Comparison of ENCODE assay signal across 8 mouse cellular contexts in the genomic region with DNA sequence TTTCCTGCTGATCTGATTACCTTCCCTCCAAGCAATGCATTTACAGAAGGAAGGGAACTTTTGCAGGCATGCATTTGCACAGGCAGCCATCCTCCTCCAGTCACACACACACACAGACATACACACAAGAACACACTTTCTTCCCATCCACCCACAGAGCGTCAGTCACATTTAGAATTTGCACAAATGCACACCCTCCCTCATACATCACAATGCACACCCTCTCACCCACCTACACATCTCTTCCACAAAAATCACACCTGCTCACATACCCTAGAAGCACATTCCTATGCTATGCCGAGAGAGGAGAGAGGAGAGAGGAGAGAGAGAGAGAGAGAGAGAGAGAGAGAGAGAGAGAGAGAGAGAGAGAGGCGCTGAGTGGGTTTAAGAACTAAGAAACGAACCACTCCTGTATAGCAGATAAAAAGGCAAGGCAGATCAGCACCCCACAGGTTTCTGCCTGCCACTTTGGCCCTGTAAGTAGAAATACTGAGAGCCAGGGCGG. TPM values are rescaled to one million over a fixed set of nuclear protein-coding genes. Genes with fewer than 3 reads are reported as not detected.
DNase-seq lines count a peak whose midpoint lies in the region; ATAC-seq and TF ChIP-seq lines count a peak whose summit lies in the region.

A gene (plus strand): TSS at position 455 of the 505 bp plus-strand sequence.

- H3K4me1 ChIP-seq in heart, postnatal 0 days (ENCODE audit: control insufficient read depth, insufficient read depth) = peaks cover 16% of the 10 kb centered on the region
- peaks cover 5% of the 10 kb centered on the region; the same call in 1 of the 2 replicates for H3K4me1 ChIP-seq in forebrain, postnatal 0 days (ENCODE audit: insufficient read depth)
- H3K4me1 ChIP-seq in limb, embryonic 13.5 days = peaks cover 24% of the 10 kb centered on the region

- CTCF ChIA-PET in Patski (lab: Charles Lee) = no interaction called here

- H3K9ac ChIP-seq in heart, postnatal 0 days (replicated peaks; ENCODE audit: low read depth, low read length) = no peak within 1 kb of the TSS
- no peak within 1 kb of the TSS for H3K9ac ChIP-seq in forebrain, postnatal 0 days
- no peak within 1 kb of the TSS for H3K9ac ChIP-seq in limb, embryonic 13.5 days

- H3K27me3 ChIP-seq in heart, postnatal 0 days (ENCODE audit: control insufficient read depth, insufficient read depth, low read length) = peaks cover 4% of the 10 kb centered on the region; the same call in 1 of the 2 replicates
- H3K27me3 ChIP-seq in Patski = peaks cover 26% of the 10 kb centered on the region
- no peaks in the 10 kb centered on the region for H3K27me3 ChIP-seq in forebrain, postnatal 0 days (ENCODE audit: insufficient read depth, low read length)
- peaks cover 21% of the 10 kb centered on the region for H3K27me3 ChIP-seq in limb, embryonic 13.5 days

- ATAC-seq in heart, postnatal 0 days (ENCODE audit: insufficient read depth, low read depth) = no peak
- no peak for ATAC-seq in Patski
- ATAC-seq in forebrain, postnatal 0 days = no peak
- ATAC-seq in limb, embryonic 13.5 days (ENCODE audit: low FRiP score, low read depth) = no peak

- TF ChIP-seq EP300 in heart, postnatal 0 days (IDR thresholded peaks at IDR 0.05; ENCODE audit: low read depth) = no peak

- POLR2A ChIA-PET in Patski (lab: Charles Lee) = no interaction called here

- peak within 1 kb of the TSS; percentile 58 for H3K27ac ChIP-seq in heart, postnatal 0 days (ENCODE audit: low read depth)
- no peak within 1 kb of the TSS for H3K27ac ChIP-seq in forebrain, postnatal 0 days (ENCODE audit: low read depth, low read length)
- H3K27ac ChIP-seq in limb, embryonic 13.5 days = no peak within 1 kb of the TSS

- H3K36me3 ChIP-seq in heart, postnatal 0 days (replicated peaks; ENCODE audit: control insufficient read depth, insufficient read depth, low read length) = no peaks in the 10 kb centered on the region
- H3K36me3 ChIP-seq in forebrain, postnatal 0 days (ENCODE audit: insufficient read depth) = no peaks in the 10 kb centered on the region
- peaks cover 3% of the 10 kb centered on the region; the same call in 1 of the 2 replicates for H3K36me3 ChIP-seq in limb, embryonic 13.5 days

- no peak for TF ChIP-seq CTCF in heart, postnatal 0 days (IDR thresholded peaks at IDR 0.05; ENCODE audit: low read depth)
- TF ChIP-seq CTCF in Patski (IDR thresholded peaks at IDR 0.05) = no peak
- TF ChIP-seq CTCF in forebrain, postnatal 0 days (IDR thresholded peaks at IDR 0.05; ENCODE audit: low read depth) = no peak

- 47% methylated on average over 5 of the region's 5 CpGs for WGBS in heart, postnatal 0 days
- WGBS in forebrain, postnatal 0 days = 66% methylated on average over 5 of the region's 5 CpGs
- WGBS in limb, embryonic 13.5 days = 61% methylated on average over 5 of the region's 5 CpGs

- H3K4me3 ChIP-seq in heart, postnatal 0 days (ENCODE audit: low read depth, low read length) = peak within 1 kb of the TSS; percentile 10; the same call in 1 of the 2 replicates
- no peak within 1 kb of the TSS for H3K4me3 ChIP-seq in forebrain, postnatal 0 days (ENCODE audit: low read depth, low read length)
- no peak within 1 kb of the TSS for H3K4me3 ChIP-seq in limb, embryonic 13.5 days

- no peak for DNase-seq in heart, postnatal 0 days (ENCODE audit: low spot score)
- no peak for DNase-seq in heart, adult 11 months
- no peak for DNase-seq in Patski (ENCODE audit: low read depth, low spot score)
- no peak for DNase-seq in forebrain, postnatal 0 days
- no peak for DNase-seq in natural killer cell, adult 2 months (ENCODE audit: low spot score in 2 of 2)
- no peak for DNase-seq in cerebellum, postnatal 36 days
- DNase-seq in cerebellum, postnatal 25 days = no peak

- no peaks in the 10 kb centered on the region for H3K9me3 ChIP-seq in heart, postnatal 0 days (replicated peaks; ENCODE audit: control insufficient read depth, low read length)
- no peaks in the 10 kb centered on the region for H3K9me3 ChIP-seq in forebrain, postnatal 0 days (ENCODE audit: low read length)
- H3K9me3 ChIP-seq in limb, embryonic 13.5 days = no peaks in the 10 kb centered on the region

- H3K4me2 ChIP-seq in heart, postnatal 0 days (ENCODE audit: low read depth, low read length) = peak within 1 kb of the TSS; percentile 100
- no peak within 1 kb of the TSS for H3K4me2 ChIP-seq in forebrain, postnatal 0 days (ENCODE audit: low read depth)
- H3K4me2 ChIP-seq in limb, embryonic 13.5 days (replicated peaks) = no peak within 1 kb of the TSS

- in situ Hi-C loops in Patski (cut with MboI; ENCODE audit: low pct_unique_long_range_greater_than_20kb) = no loop called here

RNA-seq across cellular contexts. Expression of the gene that starts here (rescaled TPM):
- total RNA-seq in heart, postnatal 0 days (2014; rRNA removed; ENCODE audit: low replicate concordance) = 8.5 and 19.0 TPM in 2 replicates
- 3.1 and 3.5 TPM in 2 replicates for polyA plus RNA-seq in heart, postnatal 0 days (2015; fragmentation: Nextera tagmentation; extraction: Ambion mirVana)
- 11.0 TPM for polyA plus RNA-seq in Patski (2021)
- total RNA-seq in forebrain, postnatal 0 days (2014; rRNA removed) = 46.6 and 47.5 TPM in 2 replicates
- polyA plus RNA-seq in forebrain, postnatal 0 days (2015; fragmentation: Nextera tagmentation; extraction: Ambion mirVana) = 17.3 and 18.5 TPM in 2 replicates
- polyA plus RNA-seq in limb, embryonic 13.5 days (2015; fragmentation: Nextera tagmentation; extraction: Ambion mirVana) = 29.6 and 32.3 TPM in 2 replicates
